Mouse (Mus musculus) kidney, postnatal 4 days (tissue): ENCODE data around the gene Wnt7b.
A peak's percentile ranks its signal among the peaks of the same experiment; 100 is the strongest.

Experiments
- DNase-seq, 2 experiments: peaks; one replicate each; pipeline ENCODE4 v3.0.0; 2021; ENCODE audit warnings: mixed read lengths in 2 of 2

The Wnt7b gene

DNA sequence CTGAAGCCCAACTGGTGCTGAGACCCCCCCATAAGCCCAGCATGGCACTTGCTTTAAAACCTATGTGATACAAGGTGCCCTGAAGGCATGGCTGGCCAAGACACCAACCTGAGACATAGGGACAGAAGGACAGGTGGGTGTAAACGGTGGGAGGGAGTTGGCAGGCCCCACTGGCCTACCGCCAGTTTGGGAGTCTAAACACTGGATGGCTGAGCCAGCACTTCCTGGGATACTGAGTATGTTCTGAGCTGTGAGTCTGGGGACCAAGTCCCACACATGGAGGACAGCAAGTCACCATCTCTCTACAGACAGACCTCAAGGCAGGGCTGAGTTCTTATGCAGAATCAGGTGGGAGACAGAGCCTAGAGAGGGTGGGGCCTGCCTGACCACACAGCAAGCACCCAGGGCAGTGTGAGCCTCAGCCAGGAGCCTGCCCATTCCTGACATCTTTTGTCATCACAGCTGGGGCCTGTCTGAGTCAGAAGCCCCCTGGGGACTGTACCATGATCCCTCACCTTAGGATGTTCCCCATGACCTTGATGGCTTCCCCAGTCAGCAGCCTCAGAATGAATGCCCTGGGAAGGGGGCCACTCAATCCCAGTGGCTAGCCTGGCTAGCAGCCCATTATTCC is 13.0 kb downstream of the Wnt7b start:
- peak; percentile 35 to 51 for DNase-seq

DNA sequence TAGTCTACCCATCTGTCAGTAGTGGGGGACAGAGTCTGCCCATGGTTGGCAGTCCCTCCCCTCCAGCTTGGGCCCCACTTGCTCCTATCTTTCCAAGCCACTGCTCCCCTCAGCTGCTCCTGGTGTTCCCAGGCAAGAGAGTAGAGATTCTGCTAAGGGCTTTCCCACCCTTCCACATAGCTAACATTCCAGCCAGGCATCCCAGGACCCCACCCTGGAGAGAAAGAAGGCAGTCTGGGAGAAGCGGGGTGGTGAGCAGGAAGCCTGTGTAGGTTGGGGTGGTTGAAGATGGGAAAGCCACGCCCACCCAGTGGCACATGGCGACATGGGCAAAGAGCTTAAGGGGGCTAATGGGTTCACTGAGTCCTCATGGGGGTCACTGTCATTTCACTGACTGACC is 13.9 kb downstream of the Wnt7b start:
- DNase-seq, result no peak

DNA sequence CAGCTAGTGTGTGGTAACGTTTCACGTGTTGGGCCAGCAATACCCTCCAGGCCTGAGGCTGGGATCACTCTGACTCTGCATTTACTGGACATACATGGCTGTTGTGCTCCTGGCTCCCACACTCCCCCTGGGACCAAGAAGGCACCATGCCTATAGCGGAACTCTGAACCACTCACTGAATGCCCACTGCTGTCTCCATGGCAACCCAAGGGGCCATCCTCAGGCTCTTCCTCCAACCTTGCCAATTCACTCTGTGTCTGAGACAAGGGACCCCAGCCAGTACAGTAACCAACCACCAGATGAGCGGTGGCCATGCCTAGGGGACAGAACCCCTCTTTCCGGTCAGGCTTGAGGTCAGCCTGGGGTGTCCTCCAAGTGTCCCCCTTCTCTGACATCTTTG is 17.3 kb downstream of the Wnt7b start:
- DNase-seq, result no peak

DNA sequence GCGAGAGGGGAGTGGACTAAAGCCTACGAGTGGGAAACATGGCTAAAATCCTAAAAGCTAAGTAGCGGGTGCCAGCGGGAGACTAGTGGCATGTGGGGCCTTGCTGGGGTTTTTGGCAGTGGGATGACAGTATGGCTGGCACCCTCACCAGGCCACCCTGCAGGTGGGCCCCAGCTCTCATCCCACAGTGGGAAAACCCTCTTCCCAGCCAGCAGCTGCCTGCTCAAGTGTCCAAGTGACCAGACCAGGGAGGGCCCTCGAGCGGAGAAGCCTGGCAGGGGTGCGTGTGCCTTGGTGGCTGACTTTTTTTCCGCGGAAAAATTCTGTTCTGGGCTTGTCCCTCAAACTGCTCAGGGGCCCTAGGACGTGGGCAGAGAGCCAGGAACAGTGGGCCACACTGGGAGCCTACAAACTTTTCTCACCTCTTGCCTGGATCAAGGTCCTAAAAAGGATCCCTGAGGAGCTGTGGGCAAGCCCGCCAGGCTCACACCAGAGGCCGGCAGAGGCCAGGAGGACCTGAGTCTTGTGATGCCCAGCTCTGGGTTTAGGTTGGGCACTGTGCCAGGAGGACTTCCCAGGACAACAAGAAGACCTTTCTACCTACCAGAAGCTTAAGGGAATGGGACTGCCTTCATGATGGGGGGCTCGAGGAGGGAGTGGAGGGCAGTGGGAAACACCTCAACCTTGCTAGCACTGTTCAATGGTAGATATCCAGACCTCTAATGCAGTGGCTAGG is 18.1 kb downstream of the Wnt7b start:
- peak in 1 of 2 experiments; percentile 53 for DNase-seq

DNA sequence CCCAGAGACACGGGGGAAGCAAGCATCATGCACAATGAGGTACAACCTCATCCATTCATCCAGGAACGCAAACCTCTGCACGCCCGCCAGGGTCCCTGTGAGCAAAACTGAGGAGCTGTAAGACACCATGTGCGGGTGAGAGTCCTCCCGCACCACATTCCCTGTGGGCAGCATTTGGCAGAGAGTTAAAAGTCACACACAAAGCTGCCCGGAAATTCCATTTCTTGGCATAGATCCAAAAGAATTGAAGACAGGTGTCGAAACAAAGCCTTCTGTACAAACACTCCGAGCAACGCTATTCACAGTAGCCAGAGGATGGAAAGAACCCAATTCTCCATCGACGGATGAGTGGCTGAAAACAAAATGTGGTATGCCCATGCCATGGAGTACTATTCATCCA is 20.3 kb downstream of the Wnt7b start:
- no peak for DNase-seq

DNA sequence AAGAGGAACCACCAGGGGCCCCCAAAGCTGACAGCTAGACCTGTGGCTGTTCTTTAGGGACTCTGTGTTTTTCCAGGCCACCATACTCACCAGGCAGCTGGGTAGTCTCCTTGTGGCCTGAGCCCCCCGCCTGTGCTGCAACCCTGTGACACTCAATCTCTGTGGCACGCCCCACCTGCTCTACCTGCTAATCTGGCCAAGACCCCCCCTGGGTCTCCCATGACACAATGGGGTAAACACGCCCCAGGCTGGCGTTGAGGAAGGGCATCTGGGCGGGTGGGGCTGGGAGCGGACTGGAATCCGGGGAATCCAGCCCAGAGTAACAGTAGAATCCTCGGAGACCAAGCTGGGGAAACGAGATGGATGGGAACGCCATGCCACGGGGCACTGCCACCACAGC is 21.4 kb downstream of the Wnt7b start:
- no peak for DNase-seq

DNA sequence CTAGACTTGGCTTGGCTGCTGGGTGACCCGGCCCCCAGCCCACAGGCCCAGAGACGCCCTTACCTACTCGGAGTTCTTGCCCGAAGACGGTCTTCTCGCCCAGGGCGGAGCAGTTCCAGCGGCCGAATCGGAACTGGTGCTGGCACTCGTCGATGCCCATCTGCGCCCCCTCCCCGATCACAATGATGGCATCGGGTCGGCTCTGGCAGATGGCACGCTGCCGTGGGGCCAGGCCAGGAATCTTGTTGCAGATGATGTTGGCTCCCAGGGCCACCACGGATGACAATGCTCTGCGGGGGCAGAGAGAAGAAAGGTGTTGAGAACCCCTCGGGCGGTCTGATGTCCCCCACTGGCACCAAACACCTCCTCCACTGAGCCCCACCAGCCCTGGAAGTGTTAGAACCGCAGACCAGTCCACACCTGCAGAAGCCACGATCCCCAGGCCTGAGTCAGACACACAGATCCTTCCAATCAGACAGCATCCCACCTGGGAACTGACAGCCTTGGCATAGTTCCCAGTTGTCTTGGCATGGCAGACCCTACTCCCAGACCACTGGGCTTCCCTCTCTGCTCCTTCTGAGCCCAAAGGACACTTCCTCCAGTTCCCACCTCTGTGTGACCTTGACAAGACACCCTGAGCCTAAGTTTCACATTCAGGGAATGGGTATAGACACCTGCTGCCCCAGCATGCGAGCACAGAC is 23.3 kb downstream of the Wnt7b start:
- DNase-seq, result no peak

DNA sequence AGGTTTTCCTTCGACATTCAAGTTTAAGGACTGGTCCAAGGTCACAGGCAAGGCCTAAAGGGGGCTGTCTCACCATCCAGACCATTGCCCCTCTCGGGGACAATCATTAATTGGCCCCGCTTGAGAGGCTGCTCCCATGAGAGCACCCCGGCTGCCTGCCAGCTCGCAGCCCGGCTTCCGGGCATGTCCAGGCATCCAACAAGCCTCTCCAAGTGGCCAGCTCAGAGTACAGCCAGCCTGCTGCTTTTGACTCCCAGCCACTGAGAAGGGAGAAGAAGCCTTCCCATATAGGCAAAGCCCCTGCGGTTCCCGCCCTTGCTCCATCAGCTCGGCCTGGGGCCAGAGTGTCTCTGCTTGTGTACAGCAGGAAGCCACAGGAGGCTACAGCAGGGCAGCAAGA is 26.5 kb downstream of the Wnt7b start:
- DNase-seq, result peak; percentile 54 to 72

DNA sequence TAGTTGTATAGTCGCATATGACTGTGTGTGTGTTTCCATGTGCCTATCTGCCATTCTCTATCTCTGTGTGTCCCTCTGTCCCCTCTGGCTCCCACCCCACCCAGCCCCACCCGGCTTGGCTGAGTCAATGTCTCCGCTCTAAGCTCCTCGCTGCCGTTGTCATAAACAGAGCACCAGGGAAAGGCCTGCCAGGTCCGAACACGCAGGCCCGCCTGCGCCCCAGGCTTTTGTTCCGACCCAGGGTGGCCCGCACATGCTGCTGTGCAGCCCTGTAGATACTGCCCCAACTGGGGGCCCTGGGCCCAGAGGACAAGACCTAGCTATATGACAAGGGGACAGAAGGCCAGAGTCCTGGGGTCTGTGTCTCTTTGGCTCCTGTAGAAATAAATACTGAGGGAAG is 28.9 kb downstream of the Wnt7b start:
- DNase-seq, result no peak

DNA sequence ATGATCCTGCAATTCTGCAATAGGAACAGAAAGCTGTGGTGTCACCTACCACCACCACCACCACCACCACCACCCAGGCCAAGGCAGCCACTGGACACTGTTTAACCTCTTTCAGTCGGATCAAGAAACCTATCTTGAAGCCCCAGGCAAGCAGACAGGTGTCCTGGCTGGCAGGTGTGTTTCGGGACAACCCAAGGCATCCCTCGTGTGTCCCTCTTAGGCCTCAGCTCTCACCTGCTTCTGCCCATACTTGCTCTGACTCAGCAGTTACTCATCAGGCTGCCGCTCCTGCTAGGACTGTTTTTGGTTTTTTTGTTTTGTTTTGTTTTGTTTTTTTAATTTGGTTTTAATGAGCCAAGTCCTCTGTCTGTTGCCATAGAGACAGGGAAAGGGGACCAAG is 35.8 kb downstream of the Wnt7b start:
- no peak for DNase-seq

DNA sequence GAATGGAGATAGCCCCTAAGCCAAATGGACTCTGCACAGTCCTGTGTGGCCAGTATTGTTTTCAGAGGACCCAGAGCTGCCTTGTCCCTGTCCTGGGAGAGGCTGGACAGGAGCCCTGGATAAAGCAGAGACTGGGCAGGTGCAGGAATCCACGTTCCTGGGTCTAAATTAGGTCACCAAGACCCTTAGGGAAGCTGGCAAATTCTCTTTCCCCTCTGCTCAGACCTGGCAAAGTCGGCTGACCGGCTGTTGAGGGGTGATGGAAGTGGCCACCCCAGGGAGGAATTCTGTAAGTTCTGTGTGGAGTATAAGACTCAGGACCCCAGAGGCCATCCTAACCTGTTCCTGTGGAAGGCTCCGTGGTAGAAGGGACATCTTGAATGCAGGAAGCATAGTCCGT is 36.9 kb downstream of the Wnt7b start:
- DNase-seq, result no peak

DNA sequence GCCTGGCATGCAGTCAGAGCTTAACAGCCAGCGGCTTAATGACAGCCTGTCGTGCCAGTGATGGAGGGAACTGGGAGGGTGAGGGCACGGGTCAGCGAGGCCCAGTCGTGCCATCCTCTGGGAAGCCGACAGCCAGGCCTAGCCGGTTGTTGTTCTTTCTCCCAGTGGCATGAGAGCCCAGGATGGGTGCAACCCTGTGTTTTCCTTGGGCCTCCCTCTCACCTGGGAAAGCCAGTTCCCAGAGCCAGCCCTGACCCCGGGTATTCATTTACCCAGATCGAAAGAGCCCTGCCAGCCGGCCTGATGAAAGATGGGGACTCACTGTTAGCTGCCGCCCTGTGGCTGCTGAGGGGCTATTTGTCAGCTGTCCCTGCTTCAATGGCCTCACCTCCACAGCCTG is 44.1 kb downstream of the Wnt7b start:
- DNase-seq, result peak; percentile 60 to 78

DNA sequence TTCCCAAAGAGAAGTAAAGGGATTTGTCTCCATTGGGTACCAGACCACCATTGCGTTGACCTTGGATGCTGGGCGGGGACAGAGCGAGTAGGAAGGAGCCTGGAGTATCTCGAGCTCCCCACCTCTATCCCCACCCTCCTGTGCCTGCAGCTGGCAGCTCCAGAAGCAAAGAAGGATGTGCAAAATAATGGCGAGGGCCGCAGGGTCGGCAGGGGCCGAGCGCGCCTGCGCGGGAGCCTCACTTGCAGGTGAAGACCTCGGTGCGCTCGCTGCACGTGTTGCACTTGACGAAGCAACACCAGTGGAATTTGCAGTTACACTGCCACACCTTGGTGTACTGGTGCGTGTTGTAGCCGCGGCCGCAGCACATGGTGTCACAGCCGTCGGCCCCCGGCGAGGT is 45.1 kb downstream of the Wnt7b start:
- no peak for DNase-seq

DNA sequence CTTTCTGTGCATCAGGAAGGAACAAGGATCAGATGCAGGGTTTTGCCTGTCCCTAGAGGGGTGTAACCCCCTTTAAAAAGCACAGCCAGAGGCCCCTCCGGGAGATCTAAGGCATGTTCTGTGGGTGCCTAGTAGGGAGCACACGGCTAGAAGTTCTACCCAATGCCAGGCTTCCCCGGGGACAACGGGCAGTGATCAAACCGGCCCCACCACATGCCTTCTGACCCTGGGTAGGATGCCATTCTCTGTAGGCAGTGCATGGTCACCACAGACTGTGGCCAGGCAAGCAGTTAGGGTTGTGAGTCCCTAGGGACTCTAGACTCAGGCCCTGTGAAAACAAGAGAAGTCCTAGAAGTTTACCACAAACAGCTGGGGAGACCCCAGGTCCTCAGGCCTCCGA is 47.6 kb downstream of the Wnt7b start:
- DNase-seq, result peak in 1 of 2 experiments; percentile 22

DNA sequence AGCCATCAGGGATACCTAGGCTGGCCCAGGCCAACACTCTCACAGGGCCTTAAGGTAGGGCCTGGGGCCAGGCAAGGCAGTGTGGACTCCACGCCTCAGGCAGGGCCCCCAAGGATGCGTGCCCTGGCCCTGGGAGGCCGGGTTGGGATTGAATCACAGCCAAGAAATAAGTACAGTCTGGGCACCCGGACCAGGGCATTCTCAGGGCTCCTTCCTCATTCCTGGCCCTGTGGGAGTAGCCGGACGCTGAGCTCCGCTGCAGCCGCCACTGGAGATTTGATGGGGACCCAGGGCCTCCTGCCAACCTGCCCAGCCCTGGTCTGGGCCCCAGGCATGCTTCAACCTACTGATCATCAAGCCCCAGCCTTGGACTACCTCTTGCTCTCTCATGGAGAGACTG is 48.1 kb downstream of the Wnt7b start:
- DNase-seq, result peak; percentile 64 to 79

DNA sequence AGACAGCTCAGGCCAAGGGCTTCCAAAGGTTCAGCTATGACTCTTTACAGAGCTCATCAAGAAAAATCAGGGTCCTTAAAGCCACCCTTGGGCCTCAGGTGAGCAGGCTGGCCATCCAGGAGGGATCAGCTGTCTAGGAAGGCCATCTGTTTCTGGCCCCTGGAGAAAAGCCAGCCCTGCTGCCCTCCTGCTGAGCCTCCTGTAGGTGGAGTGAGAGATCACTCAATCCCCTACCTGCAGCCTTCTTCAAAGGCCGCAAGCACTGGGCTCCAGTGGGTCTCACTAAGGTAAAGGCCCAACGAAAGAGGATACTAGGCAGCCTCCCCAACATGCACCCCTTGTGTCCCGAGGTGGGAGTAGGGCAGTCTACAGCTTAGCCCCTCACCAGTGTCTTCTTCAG is 50.2 kb downstream of the Wnt7b start:
- peak in 1 of 2 experiments; percentile 49 for DNase-seq

DNA sequence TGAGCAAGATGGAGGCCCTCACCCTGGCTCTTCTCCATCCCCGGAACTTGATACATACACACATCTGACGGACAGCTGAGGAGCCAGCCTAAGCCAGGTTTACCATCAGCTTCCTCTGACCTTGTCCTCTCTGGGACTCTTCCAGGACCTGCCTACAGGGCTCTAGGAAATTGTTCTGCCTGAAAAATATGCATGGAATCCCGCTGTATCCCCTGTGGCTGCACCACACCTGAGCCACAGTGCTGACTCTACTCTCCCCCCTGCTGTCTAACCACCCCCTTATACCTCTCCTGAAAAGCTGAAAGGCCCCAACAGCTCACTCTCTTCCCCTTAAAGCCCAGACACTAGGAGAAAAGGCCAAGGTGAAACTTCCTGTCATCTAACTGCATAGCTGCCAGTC is 52.4 kb downstream of the Wnt7b start:
- DNase-seq, result no peak

DNA sequence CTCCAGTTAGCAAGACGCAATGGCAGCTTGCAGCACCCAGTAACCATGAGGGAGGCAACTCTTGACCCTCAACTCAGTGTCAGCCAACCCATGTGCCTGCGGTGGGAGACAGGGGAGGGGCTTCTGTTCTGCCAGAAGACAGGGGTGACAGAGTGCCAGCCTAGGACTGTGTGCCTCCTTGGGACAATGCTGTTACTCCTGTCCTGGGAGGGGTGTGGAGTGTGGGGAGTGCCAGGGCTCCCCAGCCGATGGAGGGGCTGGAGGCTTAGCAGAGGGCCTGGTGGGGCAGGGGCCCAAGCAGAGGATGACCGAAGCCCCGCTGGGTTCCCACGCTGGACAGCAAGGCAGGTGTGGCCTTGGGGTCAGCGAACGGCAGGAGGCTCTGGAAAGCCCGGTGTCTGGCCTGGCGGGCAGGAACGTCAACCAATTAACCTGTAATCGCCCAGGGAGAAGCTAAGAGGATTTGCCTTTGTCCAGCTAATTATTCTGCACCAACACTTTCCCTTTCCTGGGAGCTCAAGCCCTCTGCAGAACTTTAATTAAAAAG is 57.8 kb downstream of the Wnt7b start:
- peak in 1 of 2 experiments; percentile 31 for DNase-seq

DNA sequence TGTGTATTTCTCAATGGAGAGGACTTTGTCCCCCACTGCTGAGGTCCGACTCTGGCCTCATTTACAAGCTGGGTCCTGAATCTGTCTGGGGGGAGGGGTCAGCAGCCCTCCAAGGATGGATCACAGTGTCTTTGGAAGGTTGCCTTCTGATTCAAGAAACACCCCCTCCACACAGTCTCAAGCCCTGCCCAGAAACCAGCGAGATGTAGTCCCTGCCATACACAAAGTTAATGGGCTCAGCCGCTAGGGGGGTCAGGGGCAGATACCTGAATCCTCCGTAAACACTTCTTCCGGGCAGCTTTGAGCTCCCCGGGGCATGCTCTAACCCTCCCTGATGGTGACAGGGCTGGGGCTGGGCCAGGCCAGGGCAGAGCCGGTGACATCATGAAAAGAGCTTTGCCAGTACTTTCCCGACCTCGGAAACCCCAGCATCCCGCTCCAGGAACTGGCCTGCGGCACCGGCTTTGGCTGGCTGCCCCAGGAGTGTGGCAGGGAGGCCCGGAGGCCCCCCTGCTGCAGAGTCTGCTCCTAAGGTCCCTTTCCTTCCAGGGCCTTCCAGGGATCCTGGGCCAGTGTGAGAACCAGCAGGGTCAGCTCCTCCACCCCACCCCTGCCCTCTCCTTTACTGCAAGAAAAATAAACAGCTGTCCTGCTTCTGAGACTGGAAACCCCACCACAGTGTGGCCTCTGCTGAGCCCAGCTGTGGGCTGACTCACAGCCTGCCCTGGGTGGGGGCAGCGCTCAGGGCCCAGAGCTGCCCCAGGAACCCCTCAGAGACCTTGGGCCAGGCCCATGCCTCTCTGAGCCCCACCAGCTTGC is 58.9 kb downstream of the Wnt7b start:
- peak; percentile 74 to 86 for DNase-seq

DNA sequence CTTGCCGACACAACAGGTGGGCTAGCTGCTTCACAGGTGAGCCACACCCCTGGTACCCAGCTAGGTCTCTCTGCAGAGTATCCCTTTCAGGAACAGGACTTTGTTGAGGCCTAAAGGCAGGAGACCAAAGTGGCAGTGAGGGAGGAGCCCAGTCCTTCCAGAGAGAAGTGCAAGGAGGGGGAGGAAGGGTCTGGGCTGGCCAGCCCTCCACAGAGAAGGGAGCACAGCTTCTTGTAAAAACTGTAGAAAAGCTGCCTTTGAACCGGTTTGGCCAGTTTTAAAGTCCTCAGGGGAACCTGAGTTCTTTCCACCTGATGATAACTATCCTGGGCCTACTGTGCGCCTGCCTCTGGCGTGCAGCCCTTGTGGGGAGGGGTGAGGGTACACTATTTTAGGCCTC is 62.8 kb downstream of the Wnt7b start:
- peak in 1 of 2 experiments; percentile 18 for DNase-seq

DNA sequence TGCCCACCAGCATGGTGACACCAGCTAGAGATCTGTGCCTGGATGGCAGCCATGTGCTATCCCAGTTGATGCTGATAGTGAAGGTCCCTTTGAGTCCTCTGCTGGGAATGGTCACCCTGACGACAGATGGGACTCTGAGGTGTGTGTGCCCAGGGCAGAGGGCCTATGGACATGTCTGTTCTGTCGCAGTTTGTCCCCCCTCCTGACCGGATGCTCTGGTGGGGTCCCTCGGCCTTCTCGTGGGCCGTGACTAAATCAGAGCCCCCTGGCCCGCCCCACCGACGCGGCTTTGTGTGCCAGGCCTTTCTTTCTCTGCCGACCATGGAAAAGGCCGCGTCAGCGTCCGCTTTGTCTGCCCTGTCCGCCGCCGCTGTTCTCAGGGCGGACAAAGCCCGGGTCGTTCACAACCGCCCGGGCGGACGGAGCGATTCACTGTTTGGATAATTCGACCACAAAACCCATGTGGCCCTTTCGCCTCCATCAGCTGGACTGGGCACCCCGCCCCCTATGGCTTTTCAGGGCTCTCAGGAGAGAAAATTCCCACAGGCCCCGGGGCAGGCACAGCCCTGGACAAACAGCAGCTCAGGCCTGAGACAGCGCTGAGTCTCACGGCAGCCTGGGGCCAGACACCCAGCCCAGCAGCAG is 74.8 kb downstream of the Wnt7b start:
- DNase-seq, result no peak

DNA sequence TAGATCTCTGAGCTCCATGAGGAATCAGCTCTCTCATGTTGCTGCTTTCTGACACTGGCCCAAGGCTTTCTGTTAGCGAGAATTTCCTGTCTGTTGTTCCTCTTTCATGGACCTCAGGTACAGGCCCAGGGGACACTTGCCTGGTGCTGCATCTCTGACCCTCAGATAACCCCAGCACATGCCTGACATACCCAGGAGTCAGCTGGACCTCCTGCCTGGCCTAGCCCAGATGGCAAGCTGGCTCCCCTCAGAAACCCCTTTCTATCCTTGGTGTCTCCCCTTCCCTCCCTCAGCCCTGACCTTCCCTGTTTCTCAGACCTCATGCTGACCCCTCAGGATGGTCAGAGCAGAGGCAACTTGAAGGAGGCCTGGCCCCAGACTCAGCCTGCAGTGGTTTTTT is 75.6 kb downstream of the Wnt7b start:
- DNase-seq, result no peak
